Mouse (Mus musculus) retina, postnatal 7 days (tissue): ENCODE data around the gene Gm4491.

Experiments used
- DNase-seq: peaks from one replicate; pipeline ENCODE4 v3.0.0-alpha.2; 2012; ENCODE audit warnings: low read depth, low spot score

Gm4491 gene

GRCm38 (mm10) chr14:57084180-57084668 lies 31.5 kb downstream of the Gm4491 start:
- DNase-seq = no peak

DNA sequence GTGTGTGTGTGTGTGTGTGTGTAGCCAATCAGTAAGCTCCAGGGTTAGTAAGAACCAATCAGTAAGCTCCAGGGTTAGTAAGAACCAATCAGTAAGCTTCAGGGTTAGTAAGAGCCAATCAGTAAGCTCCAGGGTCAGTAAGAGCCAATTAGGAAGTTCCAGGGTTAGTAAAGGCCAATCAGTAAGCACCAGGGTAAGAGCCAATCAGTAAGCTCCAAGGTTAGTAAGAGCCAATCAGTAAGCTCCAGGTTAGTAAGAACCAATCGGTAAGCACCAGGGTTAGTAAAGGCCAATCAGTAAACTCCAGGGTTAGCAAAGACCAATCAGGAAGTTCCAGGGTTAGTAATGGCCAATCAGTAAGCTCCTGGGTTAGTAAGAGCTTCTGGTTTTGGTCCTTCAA lies 32.8 kb downstream of the Gm4491 start:
- DNase-seq = no peak

GRCm38 (mm10) chr14:57075537-57075936 lies 40.1 kb downstream of the Gm4491 start:
- no peak for DNase-seq

DNA sequence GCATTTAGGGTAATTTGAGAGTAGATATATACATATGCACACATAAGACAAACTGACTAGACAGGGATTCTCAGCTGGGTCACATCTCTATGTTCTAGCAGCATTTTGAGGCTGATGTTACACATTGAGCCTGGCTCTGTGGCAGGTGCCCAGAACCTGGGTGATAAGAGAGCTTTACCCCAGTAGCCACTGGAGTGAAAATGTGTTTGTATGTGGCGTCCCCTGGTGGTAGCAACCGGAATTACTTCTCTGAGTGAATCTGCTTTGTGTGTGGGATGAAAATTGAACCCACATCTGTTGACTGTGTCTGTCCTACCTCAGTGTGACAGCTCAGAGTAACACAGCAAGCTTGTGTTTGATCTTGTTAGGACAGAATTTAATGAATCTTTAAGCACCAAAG lies 45.8 kb downstream of the Gm4491 start:
- peak; percentile 3 for DNase-seq

- DNase-seq = no peak
These were observed 49.6 kb downstream of the Gm4491 start for GRCm38 (mm10) chr14:57066053-57066452.
